Mouse (Mus musculus): Measurements from ENCODE around the gene Synj2bp.
"Not testable (repeated sequence)": the region's sequence is repeated elsewhere in the genome, so short reads cannot be mapped to it uniquely, and the experiment has no call there.

- not testable (repeated sequence) for TF ChIP-seq CTCF, EP300 (IDR thresholded peaks at IDR 0.05)
These were observed 73.7 kb downstream of the Synj2bp start for GRCm38 (mm10) chr12:81459051-81459450.

Measured in lung, postnatal 0 days (tissue).